Mouse (Mus musculus) limb, embryonic 13.5 days (tissue): ENCODE results near the gene Tom1l2. TPM values are rescaled to one million over a fixed set of nuclear protein-coding genes. Genes with fewer than 3 reads are reported as not detected.

Experiments used
- microRNA-seq: library from miRNA; unstranded; fragments of <30 nt; microRNA quantifications from one replicate; pipeline ENCODE4, GENCODE M21; 2016
- polyA plus RNA-seq: library from polyadenylated mRNA; unstranded; fragments of >200 nt; fragmentation: Nextera tagmentation; extraction: Ambion mirVana; gene quantifications from 2 replicates; pipeline ENCODE4 v1.2.1, GENCODE M21; 2015

Tom1l2 gene
- polyA plus RNA-seq, 1 experiment from 2014 or later: 27.9 TPM

Small RNAs within 50 kb of the gene (microRNA-seq; reads per million reads assigned to microRNA genes)
- not detected for gene Gm27711
- gene Mir6921: 0.52 reads per million
- not detected for gene Mir6922

Other genes starting within 250 kb of the Tom1l2 start
- gene Rai1, start 247.9 kb downstream of the Tom1l2 start, polyA plus RNA-seq: 27.3 and 29.6 TPM in 2 replicates
- gene Srebf1, start 130.3 kb downstream of the Tom1l2 start, polyA plus RNA-seq: 64.5 and 65.7 TPM in 2 replicates
- gene Drc3, start 424 bp upstream of the Tom1l2 start, polyA plus RNA-seq: 1.0 and 1.5 TPM in 2 replicates
- gene Gid4, start 64.2 kb upstream of the Tom1l2 start, polyA plus RNA-seq: 23.5 and 24.9 TPM in 2 replicates
- gene Atpaf2, start 65.6 kb upstream of the Tom1l2 start, polyA plus RNA-seq: 52.4 and 54.8 TPM in 2 replicates
- gene Drg2, start 101.7 kb upstream of the Tom1l2 start, polyA plus RNA-seq: 120 and 129 TPM in 2 replicates
- 0.75 and 0.76 TPM in 2 replicates for gene Myo15, start 116.4 kb upstream of the Tom1l2 start, polyA plus RNA-seq
- 34.4 and 36.7 TPM in 2 replicates for gene Alkbh5, start 183.5 kb upstream of the Tom1l2 start, polyA plus RNA-seq